Mouse (Mus musculus) embryo, embryonic 10.5 days (tissue): ENCODE data around the gene Ccnc.
"Not testable (repeated sequence)": the region's sequence is repeated elsewhere in the genome, so short reads cannot be mapped to it uniquely, and the experiment has no call there.

ENCODE experiments used
- DNase-seq: peaks from one replicate; pipeline ENCODE4 v3.0.0-alpha.2; 2015; ENCODE audit warnings: low spot score

The Ccnc gene

DNA sequence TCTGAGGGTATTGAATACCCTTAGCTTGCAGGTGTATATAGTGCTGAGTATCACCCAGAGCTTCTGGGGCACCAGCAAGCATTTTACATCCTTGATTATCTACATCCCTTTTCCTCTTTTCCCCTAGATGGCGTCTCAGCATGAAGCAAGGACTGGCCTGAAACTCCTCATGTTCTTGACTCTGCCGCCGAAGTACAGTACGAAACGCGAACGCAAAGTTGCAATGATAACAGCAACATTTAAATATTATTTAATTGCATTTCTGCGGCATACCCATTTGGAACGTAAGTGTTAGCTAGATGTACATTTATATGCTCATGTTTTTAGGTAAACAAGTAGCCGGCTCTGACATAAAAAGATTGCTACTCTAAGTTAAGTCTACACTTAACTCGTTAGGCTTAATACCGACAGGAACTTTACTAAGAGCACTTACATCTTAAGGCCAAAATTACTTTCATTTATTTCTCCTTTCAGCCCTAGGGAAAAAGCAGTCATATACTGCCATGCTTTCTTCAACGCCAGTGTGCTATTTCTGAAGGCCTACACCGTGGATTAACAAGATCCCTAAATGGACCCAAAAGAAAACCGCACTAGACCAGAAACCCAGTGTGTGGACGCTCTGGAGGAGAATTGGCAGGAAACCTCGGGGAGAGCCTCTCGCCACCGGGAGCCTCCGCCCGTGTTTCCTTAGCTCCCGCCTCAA lies 438 bp upstream of the Ccnc start:
- peak; percentile 81 for DNase-seq

DNA sequence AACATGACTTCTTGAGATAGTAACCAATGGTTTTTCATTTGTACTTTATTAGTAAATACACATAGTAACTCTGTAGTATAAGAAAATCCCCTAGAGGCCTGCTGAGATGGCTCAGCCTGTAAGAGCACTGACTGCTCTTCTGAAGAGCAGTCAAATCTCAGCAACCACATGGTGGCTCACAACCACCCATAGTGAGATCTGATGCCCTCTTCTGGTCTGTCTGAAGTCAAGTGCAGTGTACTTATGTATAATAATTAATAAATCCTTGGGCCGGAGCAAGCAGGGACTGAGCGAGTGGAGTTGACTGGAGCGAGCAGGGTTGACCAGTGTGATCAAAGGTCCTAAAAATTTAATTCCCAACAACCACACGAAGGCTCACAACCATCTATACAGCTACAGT lies 11.7 kb downstream of the Ccnc start:
- DNase-seq: no peak

DNA sequence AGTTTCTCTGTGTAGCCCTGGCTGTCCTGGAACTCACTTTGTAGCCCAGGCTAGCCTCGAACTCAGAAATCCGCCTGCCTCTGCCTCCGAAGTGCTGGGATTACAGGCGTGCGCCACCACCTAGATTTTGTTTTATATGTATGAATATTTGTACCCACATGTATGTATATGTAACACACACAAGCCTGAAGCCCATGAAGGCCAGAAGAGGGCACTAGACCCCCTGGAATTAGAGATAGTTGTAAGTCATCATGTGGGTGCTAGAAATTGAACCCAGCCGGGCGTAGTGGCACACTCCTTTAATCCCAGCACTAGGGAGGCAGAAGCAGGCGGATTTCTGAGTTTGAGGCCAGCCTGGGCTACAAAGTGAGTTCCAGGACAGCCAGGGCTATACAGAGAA lies 16.6 kb downstream of the Ccnc start:
- not testable (repeated sequence) for DNase-seq

DNA sequence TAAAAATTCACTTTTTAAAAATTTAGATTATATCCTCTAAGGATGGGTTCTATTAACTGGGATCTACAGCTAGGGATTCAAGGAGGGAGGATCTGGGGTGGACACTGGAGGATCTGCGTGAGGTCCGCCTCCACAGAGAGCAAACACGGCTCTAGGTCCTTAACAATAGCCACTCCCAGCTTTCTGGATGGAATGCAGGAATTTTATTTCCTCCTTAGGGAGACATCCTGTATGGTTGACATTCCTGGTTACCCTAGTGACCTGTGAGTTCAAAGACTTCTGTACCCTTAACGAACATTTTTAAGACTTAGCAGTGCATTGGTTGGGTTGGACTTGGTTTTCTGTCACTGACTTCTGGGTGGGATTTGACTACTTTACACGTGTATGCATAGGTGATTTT lies 18.2 kb downstream of the Ccnc start:
- no peak for DNase-seq

DNA sequence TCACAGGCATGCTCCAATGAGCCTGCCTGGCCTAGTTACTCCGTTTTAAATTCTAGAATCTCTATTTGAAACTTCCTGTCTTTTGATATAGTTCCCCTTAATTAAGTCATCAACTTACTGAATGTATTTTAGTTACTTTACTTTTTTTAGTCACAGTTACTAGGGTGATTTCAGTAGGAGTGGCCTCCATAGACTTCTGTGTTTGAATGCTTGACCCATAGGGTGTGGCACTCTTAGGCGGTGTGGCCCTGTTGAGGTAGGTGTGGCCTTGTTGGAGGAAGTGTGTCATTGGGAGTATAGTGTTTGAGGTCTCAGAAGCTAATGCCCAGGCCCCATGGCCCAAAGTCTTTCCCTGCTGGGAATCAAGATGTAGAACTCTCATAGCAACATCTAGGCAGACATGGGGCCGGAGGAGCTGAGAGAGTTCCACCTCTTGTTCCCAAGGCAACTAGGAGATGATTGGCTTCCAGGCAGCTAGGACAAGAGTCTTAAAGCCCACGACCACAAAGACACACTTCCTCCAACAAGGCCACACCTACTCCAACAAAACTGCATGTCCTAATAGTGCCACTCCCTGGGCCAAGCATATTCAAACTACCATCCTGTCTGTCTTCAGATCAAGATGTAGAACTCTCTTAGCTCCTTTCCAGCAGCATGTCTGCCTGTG lies 27.8 kb downstream of the Ccnc start:
- DNase-seq: no peak

DNA sequence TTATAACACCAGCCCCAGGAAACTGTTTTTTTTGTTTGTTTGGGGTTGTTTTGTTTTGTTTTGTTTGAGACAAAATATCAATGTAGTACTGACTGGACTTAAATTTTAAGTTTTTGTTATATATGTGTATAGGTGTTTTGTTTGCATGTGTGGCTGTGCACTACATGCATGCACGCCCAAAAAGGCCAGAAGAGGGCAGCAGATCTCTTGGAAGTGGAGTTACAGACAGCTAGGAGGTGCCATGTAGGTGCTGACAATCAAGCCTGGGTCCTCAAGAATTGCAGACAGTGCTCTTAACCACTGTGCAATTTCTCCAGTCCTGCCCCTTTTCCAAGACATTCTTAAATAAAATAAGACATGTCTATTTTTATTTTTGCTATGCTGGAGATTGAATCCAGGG lies 31.4 kb downstream of the Ccnc start:
- DNase-seq: no peak

DNA sequence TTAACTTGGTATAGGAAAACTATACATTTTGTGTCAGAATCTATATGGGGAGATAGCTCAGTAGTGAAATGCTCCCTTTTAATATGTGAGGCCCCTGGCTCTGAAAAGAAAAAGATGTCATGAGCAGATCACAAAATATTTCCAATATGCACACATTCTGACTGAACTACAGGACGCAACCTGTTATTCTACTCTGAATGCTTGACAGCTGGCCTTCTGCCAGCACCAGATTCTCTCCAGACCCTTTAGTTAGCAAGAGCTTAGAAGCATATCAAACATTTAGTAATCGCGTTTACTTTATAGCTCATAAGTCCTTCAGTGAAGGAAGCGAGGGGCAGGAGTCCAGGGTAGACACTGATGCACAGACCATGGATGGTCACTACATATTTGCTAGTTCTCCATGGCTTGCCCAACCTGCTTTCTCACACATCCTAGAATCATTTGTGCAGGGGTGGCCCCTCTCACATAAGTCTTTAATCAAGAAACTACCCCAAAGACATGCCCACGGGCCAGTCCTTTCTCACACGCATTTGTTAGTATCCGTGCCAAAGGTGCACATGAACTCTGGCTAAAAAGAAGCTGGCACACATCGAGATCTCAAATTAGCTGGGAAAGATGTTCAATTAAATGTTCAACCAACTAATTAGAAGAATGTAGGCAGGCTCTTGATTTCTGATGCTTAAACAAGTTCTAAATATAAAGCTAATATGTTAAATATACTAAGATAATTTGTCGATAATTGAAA lies 34.1 kb downstream of the Ccnc start:
- no peak for DNase-seq

DNA sequence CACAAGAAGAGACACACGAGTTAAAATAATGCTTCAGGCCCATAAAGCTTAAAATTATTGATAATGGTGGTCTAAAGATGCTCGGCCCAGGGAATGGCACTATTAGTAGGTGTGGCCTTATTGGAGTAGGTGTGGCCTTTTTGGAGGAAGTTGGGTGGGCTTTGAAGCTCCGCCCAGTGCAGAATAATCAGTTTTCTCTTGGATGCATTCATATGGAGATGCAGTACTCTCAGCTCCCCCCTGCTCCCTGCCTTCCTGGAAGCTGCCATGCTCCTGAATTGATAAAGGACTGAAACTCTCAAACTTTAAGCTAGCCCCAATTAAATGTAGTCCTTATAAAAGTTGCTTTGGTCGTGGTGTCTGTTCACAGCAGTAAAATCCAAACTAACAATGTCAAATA lies 36.3 kb downstream of the Ccnc start:
- DNase-seq: no peak

DNA sequence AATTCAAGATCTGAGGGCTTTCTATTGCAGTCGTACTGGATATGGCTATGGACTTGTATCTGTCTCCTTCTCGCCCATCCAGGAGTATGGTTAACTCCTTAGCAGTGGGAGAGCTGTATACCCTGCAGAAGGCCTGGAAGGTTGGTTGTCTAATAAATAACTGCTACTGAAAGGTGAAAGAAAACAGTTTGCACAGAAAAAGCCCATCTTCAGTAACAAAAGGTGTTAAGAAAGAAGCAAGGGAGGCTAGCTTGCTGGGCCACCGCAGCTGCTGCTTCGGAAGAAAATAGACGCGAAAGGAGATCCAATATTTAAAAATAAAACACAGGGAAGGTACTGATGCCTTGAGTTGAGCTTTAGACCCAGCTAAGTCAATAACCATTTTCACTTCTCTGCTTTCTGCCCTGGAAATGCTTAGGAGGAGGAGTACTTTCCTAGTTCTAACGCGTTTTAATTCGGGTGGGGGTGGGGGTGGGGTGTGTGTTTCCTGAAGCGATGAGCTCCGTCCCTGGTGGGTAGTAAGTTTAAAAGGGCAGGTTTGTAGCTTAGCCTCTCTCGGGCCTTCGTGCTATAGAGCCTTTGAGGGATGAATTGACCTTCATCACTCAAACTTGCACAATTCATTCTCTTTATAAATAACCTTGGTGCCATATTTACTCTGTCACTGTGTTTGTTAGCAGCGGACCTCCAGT lies 38.8 kb downstream of the Ccnc start:
- DNase-seq: peak; percentile 17

DNA sequence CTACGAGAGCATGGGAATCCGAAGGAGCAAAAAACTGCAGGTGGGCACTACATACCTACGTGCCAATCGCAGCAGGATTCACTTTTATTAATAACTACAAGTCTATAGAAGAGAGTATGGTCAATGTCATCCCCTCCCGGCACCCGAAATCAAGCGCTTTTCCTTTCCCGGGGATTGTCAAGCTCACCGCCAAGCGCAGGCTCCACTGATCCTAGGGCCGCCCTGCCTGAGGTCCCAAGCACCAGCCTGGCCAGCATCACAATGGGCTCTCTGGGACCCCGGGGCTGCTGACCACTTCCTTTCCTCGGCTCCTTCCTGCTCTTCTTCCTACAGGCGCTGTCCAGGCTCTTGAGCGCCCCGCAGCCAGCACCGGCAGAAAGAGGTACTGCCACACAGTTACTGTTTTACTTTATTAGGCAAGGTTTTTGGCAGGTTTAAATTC lies 39.4 kb downstream of the Ccnc start, which contains the start of the genes Usp45 and Tstd3:
Usp45 (plus strand) TSS at position 294 of the 442 bp plus-strand sequence.
Tstd3 (minus strand) TSS at position 350 of the 442 bp plus-strand sequence.
- peak; percentile 90 for DNase-seq

DNA sequence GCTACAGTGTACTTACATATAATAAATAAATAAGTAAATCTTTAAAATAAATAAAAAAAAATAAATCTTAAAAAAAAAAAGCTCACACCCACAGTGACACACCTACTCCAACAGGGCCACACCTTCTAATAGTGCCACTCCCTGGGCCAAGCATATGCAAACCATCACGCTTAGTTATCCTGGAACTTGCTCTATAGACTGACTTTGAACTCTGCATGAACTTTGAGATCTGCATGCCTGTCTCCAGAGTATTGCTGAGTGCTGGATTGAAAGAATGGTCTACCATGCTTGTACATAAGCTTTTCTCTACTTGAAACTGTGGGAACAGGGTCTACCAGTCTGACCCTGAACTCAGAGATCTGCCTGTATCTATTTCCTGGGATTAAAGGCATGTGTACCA lies 43.6 kb downstream of the Ccnc start:
- no peak for DNase-seq

DNA sequence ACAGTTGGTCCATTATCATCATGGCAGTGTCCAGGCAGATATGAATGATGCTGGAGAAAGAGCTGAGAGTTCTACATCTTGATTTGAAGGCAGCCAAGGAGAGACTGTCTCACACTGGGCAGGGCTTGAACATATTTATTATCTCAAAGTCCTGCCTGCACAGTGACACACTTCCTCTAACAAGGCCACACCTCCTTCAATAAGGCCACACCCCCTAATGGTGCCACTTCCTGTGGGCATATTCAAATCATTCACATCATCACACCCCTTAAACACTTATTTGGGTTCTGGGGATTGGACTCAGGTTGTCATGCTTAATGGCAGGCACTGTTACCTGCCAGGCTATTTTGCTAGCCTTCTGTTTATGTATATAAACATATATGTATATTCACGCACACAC lies 44.8 kb downstream of the Ccnc start:
- DNase-seq: no peak

DNA sequence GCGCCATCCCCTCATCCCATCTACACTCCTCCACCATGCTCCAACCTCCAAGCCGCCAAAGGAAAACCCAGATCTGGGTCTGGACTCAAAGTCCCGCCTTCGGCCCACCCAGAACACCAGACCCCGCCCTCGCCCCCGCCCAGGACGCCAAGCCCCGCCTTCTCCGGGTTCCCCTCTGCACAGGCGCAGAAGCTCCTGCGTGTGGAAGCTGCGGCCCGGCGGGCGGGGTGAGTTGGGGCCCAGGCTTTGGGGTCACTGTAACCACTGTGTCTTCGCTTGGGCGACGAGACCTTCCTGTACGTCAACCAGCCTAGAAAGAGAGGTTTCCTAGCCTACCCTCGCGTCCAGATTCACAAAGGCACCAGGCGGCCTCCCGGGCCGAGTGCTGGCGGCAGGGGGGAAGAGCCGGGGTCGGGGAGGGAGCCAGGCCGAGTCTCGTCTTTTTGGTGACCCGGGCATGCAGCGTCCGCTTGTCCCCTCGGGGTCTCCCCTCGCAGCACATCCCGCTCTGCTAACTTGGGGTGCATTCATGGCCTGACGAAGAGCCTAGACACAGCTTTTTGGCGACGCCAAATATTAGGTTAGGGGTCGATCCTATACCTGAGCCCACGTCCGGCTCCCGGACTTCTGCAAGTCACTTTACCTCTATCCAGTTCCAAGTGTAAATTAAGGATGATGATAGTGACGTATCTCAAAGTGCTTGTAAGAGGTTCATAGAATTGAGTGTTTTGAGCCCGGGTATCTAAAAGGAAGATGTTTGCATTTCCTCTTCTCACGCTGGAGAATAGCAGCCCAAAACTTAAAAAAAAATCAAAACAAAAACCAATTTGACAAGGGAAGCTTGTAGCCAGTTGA lies 48.8 kb downstream of the Ccnc start:
- peak; percentile 96 for DNase-seq

DNA sequence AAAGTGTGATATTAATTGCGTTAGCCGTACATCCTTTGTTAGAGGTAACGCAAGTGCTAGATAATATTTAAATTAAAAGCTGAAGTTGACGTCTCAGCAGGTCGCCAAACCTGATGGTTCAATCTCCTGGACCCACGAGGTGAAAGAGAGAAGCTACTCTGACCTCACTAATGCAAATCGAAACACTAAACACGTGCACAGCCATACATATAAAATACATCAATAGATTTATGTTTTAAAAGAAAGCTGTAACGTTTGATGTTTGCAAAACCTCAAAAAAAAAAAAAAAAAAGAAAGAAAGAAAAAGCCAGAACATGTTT lies 49.4 kb downstream of the Ccnc start:
- no peak for DNase-seq

DNA sequence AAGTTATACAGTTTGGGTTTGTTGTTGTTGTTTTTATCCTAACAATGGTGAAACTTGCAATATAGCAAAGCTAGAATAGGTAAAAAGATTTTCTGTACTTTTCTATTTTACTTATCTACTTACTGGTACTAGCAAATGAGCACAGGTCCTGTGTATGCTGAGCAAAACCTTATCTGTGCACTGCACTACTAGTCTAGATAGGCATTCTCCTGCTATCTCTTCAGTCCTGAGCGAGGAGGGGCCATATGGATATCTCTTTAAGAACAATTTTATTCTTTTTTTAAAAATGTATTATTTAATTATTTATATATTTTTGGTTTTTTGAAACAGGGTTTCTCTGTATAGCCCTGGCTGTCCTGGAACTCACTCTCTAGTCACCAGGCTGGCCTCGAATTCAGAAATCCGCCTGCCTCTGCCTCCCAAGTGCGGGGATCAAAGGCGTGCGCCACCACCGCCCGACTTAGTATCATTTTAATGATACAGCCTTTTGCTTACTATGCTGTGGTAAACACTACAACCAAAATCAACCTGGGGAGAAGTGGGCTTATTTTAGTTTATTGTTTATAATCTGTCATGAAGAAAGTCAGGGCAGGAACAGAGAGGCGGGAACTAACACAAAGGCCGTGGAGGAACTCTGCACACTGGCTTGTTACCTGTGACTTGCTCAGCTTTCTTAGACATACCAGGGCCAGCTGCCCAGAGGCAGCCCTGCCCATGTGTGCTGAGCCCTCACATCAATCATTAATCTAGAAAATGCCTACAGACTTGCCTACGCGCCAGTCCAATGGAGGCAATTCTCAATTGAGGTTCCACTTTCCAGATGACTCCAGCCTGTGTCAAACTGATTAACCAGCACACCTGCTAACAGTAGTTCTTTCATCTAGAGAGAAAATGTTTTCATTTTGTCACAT lies 53.6 kb downstream of the Ccnc start:
- DNase-seq: no peak

DNA sequence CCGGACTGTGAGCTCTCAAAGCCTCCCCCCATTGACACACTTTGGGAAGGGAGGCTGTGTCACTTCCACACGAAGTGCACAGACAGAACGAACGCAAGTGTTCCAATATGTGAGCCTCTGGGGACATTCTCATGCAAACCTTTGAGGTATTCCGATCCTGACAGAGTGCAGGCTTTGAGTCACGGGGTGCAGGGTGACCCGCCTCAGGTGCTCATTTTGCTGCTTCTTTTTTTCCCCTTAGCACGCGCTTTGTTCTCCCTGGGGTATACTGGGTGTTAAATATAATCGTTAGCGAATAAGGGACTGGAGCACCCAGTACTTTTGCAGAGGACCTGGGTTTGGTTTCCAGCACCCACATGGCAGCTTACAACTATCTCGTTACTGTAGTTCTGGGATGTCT lies 58.8 kb downstream of the Ccnc start:
- DNase-seq: no peak

DNA sequence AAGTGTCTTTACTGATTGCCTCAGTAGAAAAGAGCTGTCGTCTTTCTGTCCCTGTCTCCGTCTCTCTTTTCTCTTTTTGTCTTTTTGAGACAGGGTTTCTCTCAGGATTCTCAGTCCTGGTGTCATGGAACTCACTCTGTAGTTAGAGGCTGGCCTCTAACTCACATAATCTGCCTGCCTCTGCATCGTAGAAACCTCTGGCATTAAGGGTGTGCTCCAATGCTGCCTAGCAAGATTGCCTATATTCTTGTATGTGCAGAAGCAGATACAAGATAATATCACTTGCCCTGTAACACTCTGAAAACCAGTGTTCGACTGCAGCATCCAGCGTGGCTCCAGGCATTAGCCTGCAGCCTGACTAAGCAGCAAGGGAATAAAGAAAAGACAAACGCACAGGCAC lies 61.4 kb downstream of the Ccnc start:
- no peak for DNase-seq

DNA sequence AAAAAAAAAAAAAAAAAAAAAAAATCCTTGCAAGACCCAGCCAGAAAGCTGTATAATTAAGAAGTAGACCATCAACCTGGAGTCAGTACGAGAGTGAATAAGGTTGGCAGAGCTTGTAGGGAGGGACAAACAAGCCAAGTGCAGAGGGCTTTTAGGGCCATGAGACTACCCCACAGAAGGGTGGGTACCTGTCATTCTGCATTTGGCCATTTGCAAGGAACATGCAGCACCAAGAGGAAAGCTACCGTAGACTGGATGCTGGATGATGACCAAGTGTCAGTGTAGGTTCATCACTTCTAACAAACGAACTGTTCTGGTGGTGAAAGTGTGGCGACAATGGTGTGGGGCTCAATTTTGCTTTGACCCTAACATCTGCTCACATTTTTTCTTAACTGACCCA lies 62.3 kb downstream of the Ccnc start:
- no peak for DNase-seq

DNA sequence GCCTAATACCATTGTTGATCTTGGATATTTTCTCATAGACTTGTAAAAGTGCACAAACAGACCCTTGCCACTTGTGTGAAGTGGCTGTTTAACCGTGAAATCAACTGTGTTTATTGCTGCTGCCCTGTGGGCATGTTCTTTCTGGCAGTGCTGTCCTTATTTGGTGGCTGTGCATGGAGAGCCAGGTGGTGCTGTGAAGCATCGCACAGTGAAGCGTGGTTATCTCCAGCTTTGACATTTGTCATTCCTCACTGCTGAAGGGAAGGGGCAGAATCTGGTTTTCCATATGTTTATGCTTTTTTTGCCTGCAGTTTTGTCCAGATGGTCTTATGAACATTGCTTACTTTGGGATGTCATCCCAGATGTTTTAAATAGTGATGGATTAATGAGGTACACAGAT lies 66.1 kb downstream of the Ccnc start:
- no peak for DNase-seq

DNA sequence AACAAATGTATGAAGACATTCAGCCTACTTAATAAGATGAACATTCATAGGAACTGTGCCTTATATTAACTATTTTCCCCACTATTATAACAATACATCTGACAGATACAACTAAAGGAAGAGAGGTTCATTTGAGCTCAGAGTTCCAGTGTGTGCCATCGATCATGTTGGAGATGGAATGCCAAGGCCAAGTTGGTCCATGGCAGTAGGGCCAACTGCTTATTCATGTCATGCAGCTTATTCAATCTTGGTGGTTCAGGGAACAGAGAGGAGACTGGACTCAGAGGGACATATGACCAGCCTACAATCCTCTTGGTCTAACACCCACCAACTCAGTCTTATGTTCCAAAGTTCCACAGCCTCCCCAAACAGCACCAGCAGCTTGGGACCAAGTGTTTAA lies 73.5 kb downstream of the Ccnc start:
- no peak for DNase-seq

DNA sequence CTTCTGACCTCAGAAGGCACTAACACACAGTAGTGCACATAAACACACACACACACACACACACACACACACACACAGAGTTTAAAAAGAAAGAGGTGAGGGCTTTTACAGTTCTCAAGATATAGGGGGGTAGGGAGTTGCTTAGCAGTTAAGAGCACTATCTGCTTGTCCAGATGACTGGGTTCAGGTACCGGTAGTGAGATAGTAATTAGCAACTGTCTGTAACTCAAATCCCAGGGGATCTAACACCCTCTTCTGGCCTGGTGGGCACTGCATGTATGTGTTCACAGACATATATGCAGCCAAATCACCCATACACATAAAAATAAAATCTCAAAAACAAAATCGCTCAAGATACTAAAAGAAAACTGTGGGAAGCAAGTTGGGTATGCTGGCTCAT lies 74.1 kb downstream of the Ccnc start:
- no peak for DNase-seq
